Mouse (Mus musculus) intestine, embryonic 15.5 days (tissue): Measurements from ENCODE around the gene Ccdc30. TPM values are rescaled to one million over a fixed set of nuclear protein-coding genes. Genes with fewer than 3 reads are reported as not detected.

ENCODE experiments used
- polyA plus RNA-seq: library from polyadenylated mRNA; unstranded; fragments of >200 nt; fragmentation: Nextera tagmentation; extraction: Ambion mirVana; gene quantifications from 2 replicates; pipeline ENCODE4 v1.2.1, GENCODE M21; 2015

Gene Ccdc30
- polyA plus RNA-seq, 1 experiment from 2014 or later = 5.2 TPM

Other genes with a start within 250 kb of the Ccdc30 start
- gene Zfp691, start 241.3 kb downstream of the Ccdc30 start, polyA plus RNA-seq = 5.2 and 6.6 TPM in 2 replicates
- 5.4 and 5.6 TPM in 2 replicates for gene Ermap, start 225.5 kb downstream of the Ccdc30 start, polyA plus RNA-seq
- 109 and 116 TPM in 2 replicates for gene Svbp, start 220.2 kb downstream of the Ccdc30 start, polyA plus RNA-seq
- gene Tmem269, start 197.3 kb downstream of the Ccdc30 start, polyA plus RNA-seq = not detected in 2 replicates
- 28.1 and 30.9 TPM in 2 replicates for gene AU022252, start 182.8 kb downstream of the Ccdc30 start, polyA plus RNA-seq
- 27.3 and 28.5 TPM in 2 replicates for gene P3h1, start 182.6 kb downstream of the Ccdc30 start, polyA plus RNA-seq
- gene Cldn19, start 160.1 kb downstream of the Ccdc30 start, polyA plus RNA-seq = 0.08 and 0.14 TPM in 2 replicates
- 627 and 712 TPM in 2 replicates for gene Ybx1, start 120.9 kb downstream of the Ccdc30 start, polyA plus RNA-seq
- 88.1 and 102 TPM in 2 replicates for gene Ppih, start 95.0 kb downstream of the Ccdc30 start, polyA plus RNA-seq
- 40.9 and 43.8 TPM in 2 replicates for gene Ppcs, start 6.9 kb upstream of the Ccdc30 start, polyA plus RNA-seq
- gene Zmynd12, start 7.3 kb upstream of the Ccdc30 start, polyA plus RNA-seq = 0.56 and 0.57 TPM in 2 replicates
- gene Rimkla, start 77.1 kb upstream of the Ccdc30 start, polyA plus RNA-seq = 0.87 and 0.96 TPM in 2 replicates
- 17.5 and 18.2 TPM in 2 replicates for gene Foxj3, start 121.5 kb upstream of the Ccdc30 start, polyA plus RNA-seq
- gene Frg2f1, start 124.0 kb upstream of the Ccdc30 start, polyA plus RNA-seq = 2.8 and 4.4 TPM in 2 replicates
- 175 and 231 TPM in 2 replicates for gene Guca2a, start 222.2 kb upstream of the Ccdc30 start, polyA plus RNA-seq
- 37.5 and 60.8 TPM in 2 replicates for gene Guca2b, start 243.4 kb upstream of the Ccdc30 start, polyA plus RNA-seq